Mouse (Mus musculus) layer of hippocampus, adult 18-20 months (tissue): ENCODE results near the gene Igfals. TPM values are rescaled to one million over a fixed set of nuclear protein-coding genes. Genes with fewer than 3 reads are reported as not detected.

Experiments used
- DNase-seq, 2 experiments: peaks; one replicate each; pipeline ENCODE4 v3.0.0; 2022; ENCODE audit warnings: low spot score in 2 of 2
- total RNA-seq, 2 experiments: library from RNA; stranded (reverse); gene quantifications; 2 replicates each; pipeline ENCODE4 v1.2.3; 2021

Igfals gene
- total RNA-seq, 2 experiments from 2014 or later, result not detected

DNA sequence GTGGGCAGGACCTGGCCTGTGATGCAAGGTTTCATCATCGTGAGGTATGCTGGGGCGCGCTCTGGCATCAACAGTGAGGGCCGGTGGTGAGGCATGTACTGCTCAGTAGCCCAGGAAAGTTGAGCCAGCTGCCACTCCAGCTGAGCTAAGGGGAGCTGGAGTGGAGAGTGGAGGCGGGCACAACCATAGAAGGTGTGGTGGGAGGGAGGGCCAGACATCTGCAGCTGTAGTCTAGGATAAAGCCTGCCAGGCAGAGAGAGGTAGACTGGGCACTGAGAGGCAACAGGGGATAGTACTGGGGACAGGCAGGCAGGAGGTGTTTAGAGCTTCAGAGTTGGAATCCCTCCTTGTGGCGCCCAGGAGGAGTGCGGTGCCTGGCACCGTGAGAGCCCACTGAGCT is 5.7 kb upstream of the Igfals start:
- no peak for DNase-seq

- no peak for DNase-seq
Measured at GRCm38 (mm10) chr17:24861785-24862184, 4.0 kb upstream of the Igfals start.

- peak in 1 of 2 experiments; percentile 76 for DNase-seq
Measured at GRCm38 (mm10) chr17:24867914-24868313, 2.1 kb downstream of the Igfals start.

DNA sequence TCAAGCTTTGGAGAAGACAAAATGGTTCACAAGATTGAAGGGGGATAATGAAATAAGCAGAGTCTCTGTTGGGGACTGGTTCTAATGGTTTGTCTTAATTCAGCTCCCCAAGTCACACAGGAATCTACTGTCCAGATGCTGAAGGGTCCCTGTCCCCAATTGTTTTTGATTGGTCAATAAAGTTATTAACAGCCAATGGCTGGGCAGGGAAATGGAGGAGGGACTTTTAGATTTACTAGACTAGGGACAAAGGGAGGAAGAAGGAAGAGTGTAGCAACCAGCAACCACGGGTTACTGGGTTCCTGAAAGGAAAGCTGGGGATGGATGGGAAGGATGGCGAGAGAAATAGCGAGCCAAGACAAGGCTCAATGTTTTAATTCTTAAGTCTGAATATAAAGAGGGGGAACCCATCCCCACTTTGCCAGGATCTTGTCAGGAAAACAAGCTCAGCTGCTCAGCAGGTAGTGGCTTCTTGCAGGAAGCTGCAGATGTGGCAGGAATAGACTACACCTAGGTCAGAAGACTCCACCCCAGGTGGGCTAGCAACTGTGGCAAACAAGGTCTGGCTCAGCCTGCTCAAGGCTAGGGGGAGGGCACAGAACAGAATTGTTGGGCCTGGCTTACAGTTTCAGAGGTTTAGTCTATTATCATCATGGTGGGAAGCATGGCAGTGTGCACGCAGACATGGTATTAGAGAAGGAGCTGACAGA is 8.1 kb downstream of the Igfals start:
- DNase-seq, result no peak

GRCm38 (mm10) chr17:24874405-24874745 is 8.6 kb downstream of the Igfals start:
- no peak for DNase-seq

DNA sequence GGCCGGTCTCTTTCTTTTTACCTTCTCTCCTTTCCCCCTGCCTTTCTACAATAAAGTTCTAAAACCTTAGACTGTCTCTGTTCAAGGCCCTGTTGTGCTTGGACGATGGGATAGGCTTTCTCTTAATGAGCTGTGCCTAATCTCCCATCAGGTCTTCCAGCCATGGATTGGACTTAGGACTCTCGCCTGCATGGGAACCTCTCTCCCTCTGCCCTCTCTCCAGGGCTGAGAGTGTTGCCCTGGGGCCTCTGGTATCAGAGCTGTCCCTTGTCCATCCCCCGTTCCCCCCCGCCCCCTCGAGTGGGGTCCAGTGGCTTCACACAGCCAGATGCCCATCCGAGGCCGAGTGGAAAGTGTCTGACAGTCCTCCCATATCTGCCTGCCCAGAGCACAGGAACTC is 9.2 kb downstream of the Igfals start:
- no peak for DNase-seq

DNA sequence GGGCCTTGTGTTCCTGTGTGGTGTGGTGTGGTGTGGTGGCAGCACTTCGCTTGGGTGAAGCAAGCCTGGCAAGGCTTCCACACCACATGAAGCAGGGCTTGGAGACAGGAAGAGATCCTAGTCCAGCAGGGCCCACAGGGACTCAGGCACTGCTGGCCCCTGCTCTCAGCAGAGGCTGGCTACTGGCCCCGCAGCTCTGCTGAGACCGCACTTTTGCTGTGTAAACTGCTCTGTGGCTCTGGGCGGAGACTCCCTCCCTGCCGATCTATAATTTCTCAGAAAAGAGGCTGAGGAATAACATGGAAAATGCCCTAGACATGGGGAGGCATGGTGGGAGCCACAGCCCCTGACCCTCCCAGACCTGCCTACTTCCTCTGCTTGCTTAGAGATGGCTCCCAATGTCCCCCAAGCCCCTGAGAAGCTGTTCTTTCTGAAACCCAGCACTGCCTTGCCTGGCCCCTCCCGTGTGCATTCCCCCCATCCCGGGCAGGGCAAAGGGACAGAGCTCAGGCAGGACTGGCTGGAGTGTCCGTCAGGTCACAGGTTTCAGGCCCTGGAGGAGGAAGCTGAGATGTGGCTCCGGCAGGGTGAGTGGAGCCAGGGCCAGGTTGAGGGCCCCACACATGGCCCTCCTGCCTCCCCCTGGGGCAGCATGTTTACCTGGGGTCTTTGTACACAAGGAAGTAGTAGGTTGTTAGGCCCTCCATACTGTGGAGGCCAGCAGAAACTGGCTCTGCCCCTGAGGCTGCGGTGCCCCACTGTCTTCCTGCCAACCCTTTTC is 11.7 kb downstream of the Igfals start:
- DNase-seq, result no peak

- DNase-seq, result no peak
Measured at GRCm38 (mm10) chr17:24878117-24878397, 12.3 kb downstream of the Igfals start.

DNA sequence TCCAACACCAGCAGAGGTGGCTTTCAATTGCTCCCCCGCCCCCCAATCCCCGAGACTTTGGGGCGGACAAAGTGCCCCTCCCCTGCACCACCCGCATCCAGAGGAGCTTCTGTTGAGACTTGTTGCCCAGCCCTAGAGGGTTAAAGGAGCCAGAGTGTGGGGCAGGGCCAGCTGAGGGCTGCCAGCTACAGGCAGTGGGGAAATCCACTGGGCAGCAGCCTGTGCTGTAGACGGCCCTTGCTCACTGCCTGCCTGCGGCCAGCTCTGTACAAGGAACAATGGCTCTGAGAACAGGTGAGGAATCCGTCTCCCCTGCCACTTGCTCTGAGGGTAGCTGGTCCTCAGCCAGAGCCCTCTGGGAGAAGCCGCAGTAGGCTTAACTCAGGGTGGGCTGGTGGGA is 12.7 kb downstream of the Igfals start:
- DNase-seq, result no peak

GRCm38 (mm10) chr17:24881738-24882440 is 16.1 kb downstream of the Igfals start:
- DNase-seq, result no peak

DNA sequence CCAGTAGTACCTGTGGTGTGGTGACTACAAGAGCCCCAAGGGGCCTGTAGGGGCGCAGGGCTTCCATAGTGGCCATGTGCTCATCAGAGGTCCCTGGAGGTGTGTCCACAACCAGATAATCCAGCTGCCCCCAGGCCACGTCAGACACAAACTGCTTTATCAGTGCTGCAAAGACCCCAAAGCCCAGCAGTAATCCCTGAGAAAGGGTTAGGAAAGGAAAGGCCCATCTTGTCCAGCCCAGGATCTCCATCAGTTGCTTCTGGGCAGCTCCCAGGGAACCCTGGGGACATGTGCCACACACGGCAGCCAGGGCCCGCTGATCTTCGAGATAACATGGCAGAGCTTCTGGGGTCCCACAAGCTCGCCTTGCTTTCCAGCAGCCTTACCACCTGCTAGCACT is 18.6 kb downstream of the Igfals start:
- DNase-seq, result no peak

DNA sequence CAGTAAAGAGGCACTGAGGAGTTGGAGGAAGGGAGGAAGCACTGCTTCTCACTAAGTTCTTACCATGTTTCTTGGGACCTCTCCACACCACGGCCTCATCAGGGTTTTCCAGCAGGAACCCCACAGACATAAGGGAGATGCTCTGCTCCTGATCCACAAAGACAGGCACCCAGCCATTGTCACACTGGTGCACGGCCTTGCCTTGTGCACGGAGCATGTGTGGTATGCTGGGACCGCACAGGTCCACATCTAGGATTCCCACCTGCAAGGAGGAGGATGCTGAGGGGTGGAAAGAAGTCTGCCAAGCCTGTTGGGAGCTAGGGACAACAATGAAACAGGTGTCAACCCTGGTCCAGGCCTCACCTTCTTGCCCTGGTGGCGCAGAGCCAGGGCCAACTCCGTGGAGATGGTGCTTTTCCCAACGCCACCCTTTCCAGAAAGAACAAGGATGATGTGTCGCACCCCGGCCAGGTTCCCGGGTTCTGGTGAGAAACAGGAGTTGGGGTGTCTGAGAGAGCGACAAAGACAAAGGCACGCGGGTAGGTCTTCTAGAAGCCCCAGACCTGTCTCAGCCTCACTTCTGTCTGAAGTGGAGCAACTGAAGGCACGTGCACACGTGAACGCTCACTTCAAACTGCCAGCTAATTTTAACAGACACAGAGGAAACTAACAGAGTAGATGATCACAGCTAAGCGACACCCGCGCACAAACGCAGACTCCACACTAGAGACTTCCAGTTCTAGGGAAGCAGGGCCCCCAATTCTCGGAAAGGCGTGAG is 19.7 kb downstream of the Igfals start:
- DNase-seq, result no peak

GRCm38 (mm10) chr17:24886134-24886931 is 20.5 kb downstream of the Igfals start, which contains the start of the genes Nubp2 and Spsb3:
TSS of gene Nubp2 (minus strand) at chr17:24886349.
TSS of gene Spsb3 (plus strand) at chr17:24886643.
- peak; percentile 98 to 100 for DNase-seq

DNA sequence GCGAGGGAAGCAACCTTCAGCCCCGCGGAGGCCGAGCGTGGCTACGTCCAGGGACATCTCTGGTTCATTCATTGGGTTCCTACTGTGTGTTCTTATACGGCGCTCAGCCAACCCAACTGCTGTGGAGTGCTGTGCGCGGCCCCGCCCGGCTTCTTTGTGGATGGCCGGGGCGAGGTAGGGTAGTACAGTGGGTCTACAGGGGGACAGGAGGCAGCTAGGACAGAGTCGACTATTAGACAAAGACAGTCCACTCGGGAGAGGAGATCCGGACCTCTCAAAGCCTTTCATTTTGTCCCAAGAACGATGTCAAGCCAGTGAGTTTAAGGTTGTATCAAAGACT is 21.1 kb downstream of the Igfals start:
- DNase-seq, result no peak

- no peak for DNase-seq
Measured at GRCm38 (mm10) chr17:24887291-24888080, 21.7 kb downstream of the Igfals start.

DNA sequence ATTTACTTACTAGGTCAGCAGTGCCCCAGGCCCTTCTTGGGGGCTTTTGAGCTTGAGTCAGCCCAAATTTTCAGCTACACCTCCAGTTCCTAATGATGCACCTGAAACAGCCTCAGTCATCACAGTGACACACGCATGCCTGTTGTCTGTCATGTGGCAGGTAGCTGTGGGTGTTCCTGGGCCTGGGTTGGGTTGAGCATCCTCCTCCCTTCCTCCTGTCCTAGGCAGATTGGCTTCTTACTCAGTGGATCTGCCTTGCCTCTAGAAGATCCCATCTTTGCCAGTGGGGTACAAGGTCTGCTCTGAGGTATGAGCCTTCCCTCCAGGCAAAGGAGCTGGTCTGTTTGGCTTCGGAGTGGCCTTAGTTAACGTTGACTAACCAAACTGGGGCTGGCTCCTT is 23.1 kb downstream of the Igfals start:
- no peak for DNase-seq

GRCm38 (mm10) chr17:24890151-24891092 is 24.6 kb downstream of the Igfals start:
- no peak for DNase-seq

- DNase-seq, result no peak
Measured at GRCm38 (mm10) chr17:24891321-24891720, 25.5 kb downstream of the Igfals start.

DNA sequence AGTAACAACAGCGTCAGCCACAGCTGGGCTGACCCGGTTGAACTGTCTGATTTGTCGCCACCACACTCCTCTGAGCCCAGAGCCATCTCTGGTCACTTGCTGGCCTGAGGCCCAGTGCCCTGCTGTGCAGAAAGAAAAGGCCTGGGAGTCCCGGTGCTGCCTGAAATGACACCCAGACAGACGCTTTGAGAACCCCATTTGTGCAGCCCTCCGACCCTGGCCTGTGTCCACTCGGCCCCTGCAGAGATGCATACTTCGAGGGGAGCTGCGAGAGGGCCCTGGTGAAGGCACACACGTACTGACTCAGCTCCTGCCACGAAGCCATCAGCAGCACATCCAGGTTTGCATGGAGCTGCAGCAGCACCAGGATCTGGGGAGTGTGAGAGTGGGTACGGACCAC is 27.0 kb downstream of the Igfals start:
- DNase-seq, result no peak
